Mouse (Mus musculus) embryo, embryonic 9.5 days (tissue): ENCODE results near the gene Snrpa.

Experiments used
- DNase-seq: peaks from one replicate; pipeline ENCODE4 v3.0.0-alpha.2; 2017; ENCODE audit errors: extremely low spot score

Snrpa gene

DNA sequence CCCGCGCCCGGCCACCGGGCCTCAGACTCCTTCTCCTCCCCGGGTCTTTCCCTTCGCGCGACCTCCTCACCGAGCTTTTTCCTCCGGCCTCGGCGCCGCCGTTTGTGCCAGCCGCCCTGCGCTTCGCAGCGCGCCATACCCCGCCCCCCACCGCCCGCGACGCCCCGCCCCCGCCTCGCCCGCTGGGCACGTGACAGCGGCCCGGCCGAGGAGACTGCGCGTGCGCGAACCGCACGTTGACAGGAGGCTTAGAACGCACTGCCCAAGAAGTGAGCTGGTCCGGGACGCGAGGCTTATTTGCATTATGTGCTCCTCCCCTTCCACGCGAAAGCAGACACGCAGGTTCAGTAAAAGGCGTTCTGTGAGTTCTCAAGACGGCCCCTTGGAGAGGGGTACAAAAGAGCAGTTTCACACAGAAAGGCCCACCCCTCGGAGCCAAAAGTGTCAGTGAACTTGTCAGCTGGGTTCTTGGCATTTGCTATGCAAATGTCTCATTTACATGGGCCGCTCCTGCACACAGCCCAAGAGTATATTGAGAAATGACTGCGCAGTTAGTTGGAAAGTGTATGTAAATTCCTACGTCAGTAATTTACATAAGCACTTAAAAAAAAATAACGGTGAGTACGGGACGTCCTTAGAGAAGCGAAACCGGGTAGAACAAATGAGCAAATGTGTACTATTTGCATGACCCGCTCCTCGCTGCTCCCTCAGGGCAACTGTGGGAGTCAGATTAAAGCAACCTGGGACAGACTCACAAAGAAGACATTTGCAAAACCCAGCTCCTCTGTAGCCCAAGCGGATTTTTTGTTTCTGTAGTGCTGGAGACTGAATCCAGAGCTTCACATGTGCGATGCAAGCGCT, 29.2 kb downstream of the Snrpa start, which contains the start of gene Egln2:
Gene Egln2, minus strand, starts transcription at position 189 of the 861 bp plus-strand sequence.
- peak; percentile 94 for DNase-seq

DNA sequence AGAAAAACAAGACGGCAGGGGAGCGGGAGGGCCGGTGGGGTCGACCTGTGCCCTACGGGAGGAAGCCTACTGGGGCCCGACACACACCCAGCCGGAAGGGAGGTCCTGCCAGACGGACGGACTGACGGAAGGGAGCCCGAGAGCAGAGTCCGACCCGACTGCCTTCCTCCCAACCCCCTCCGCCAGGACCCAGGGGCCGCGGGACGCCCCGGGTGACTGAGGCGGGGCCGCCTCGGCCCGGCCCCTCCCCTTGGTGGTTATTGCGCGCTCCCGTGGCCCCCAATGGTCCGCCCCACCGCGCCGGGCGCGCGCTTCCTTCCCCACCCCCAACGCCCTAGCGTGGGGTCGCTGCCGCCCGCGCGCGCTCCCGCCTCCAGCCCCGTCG, 29.9 kb downstream of the Snrpa start:
- DNase-seq = peak; percentile 89

GRCm38 (mm10) chr7:27165696-27166095, 30.4 kb downstream of the Snrpa start:
- DNase-seq = no peak

DNA sequence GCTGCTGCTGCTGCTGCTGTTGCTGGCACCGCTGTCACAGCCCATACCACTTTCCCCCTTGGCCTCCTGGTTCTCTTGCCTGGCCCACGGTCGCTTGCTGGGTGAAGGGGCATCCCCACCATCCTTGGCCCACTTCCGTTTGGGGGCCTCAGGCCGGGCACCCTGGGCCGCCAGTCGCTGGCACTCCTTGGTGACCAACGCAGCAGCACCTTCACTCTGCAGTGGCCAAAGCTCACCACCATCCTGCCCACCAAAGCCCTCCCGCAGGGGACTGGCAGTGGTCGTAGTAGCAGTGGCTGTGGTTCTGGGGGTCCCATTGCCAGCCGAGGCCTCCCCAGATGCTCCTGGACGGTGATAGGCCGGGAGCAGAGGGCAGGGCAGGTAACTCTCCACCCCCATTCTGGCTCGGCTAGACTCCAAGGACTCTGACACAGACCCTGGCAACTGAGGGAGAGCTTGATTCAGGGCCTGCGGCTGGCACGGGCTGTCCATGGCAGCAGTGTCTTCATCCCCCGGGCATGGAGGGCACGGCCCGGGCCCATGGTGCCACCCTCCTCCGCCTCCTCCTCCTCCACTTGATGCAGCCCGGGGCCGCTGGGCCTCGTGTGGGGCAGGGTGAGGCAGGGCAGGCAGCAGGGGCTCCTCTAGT, 30.9 kb downstream of the Snrpa start:
- DNase-seq = no peak

GRCm38 (mm10) chr7:27164112-27164947, 31.7 kb downstream of the Snrpa start:
- no peak for DNase-seq

DNA sequence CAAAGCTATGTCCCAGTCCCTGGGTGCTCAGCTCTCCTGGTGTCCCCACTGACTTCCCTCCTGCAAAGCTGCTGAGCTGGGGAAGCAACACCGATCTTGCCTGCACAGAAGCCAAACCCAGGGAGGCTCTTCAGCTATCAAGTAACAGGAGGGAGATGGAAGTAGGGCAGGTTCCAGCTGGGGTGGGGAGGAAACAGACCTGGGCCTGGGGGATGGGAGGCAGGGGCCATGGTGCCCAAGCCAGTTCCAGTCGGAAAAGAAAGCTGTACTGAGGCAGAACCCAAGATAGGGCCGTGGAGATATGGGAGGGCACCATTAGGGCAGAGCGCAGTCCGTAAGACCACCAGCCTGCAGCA, 32.6 kb downstream of the Snrpa start:
- no peak for DNase-seq

DNA sequence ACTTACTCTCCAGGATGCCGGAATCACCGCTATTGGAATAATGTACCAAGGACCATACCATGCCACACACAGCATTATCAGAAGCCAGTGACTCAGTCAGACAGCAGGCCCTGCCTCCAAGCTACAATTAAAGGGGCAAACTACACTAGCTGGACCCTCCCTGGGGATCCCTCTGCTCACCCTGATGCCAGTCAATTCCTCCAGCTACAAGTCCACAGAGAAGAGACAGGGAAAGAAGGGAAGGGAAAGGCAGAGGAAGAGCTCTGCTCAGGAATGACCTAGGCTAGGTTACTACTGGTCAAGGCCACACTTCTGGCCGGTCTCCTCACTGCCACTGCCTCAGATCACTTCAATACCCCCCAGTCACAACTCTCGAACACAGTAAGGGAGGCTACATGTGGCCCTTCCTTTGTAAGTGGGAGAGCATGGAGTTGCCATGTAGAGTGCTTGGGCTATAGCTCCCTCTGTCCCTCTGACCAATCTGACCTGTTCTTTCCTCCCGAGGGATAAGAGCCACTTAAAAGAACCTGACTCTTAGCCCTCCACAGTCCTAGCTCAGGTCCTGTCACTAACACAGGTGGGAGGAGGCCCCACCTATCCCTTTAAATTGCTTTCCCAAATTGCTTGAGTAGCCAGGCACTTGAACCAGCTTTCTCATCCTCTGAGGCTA, 33.2 kb downstream of the Snrpa start:
- no peak for DNase-seq

- DNase-seq = no peak
Measured at GRCm38 (mm10) chr7:27161744-27162143, 34.3 kb downstream of the Snrpa start.

- DNase-seq = no peak
Measured at GRCm38 (mm10) chr7:27160921-27161320, 35.1 kb downstream of the Snrpa start.

DNA sequence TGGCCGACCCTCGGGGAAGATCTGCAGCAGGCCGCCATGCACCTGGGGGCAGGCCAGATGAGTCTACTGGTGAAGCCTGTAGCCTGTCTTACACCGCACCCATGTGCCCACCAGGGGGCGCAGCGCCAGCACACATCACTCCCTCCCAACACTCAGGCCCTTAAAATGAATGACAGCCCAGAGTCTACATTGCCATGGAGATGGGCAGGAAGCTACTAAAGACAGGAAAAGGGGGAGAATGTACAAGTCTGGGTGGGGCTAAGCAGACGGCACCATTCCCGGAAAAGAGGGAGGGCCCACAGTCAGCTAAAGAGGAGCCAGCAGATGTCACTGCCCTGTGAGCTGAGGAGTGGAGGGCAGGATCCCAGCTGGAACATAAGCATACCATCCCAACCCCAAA, 36.2 kb downstream of the Snrpa start:
- DNase-seq = peak; percentile 84

DNA sequence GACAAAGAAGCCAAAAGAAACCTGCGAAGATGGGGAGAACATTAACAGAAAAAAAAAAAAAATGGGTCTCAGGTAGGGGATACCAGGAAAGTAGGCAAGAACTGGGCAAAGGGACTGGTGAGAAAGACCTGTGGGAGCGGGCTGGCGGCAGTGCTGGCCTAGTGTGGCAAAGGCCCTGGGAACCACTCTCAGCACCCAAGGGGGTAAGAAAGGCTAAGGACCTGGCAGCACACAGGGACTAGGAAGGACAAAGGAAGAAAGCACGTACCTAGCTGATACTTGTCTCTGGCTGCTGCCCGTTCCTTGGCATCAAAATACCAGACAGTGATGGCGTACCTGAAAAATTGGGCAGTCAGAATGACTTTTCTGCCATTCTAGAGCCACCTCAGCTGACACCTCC, 36.8 kb downstream of the Snrpa start:
- DNase-seq = no peak

- DNase-seq = no peak
Measured at GRCm38 (mm10) chr7:27158171-27158570, 37.9 kb downstream of the Snrpa start.

DNA sequence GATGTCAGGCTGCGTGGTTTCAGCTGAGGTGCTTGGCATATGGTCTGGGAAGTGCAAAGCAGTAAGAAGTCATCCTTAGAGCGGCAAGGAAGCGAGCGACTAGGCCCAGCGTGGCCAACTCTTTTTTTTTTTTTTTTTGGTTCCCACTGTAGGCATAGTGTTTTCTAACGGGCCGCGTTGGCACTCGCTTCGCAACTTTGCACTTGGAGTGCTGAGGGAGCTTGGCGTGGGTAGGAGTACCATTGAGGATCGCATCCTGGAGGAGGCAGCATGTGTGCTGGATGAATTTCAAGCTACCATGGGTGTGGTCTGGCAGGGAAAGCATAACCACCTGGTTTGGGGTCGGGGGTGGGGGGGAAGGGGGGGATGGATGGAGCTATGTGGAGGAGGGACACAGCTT, 40.1 kb downstream of the Snrpa start:
- no peak for DNase-seq

GRCm38 (mm10) chr7:27153205-27153764, 42.8 kb downstream of the Snrpa start, which contains the start of gene Cyp2t4:
TSS of gene Cyp2t4 (plus strand) at chr7:27153714.
- no peak for DNase-seq
